Mouse (Mus musculus) heart, adult 2 months (tissue): ENCODE data around the gene Dglucy. TPM values are rescaled to one million over a fixed set of nuclear protein-coding genes. Genes with fewer than 3 reads are reported as not detected.

ENCODE experiments used
- DNase-seq, 2 experiments: peaks; one replicate each; pipeline ENCODE4 v3.0.0; 2021
- H3K27ac ChIP-seq: fragments of 200-600 bp; 2 replicates; pipeline ENCODE4 v1.8.1; 2022
- H3K27me3 ChIP-seq: fragments of 200-500 bp; 2 replicates; pipeline ENCODE4 v1.6.1; 2012; ENCODE audit warnings: mild to moderate bottlenecking, low read length, inconsistent platforms, mixed read lengths; ENCODE audit not compliant: control insufficient read depth, insufficient read depth
- H3K36me3 ChIP-seq: fragments of 200-500 bp; 2 replicates; pipeline ENCODE4 v1.6.1; 2012; ENCODE audit warnings: low read length, inconsistent platforms; ENCODE audit not compliant: control insufficient read depth, insufficient read depth
- H3K4me1 ChIP-seq: fragments of 200-500 bp; 2 replicates; pipeline ENCODE4 v1.6.1; 2011; ENCODE audit warnings: low read length; ENCODE audit not compliant: control insufficient read depth, insufficient read depth
- H3K4me3 ChIP-seq: fragments of 200-600 bp; 2 replicates; pipeline ENCODE4 v1.8.1; 2022
- H3K79me2 ChIP-seq: fragments of 200-500 bp; replicated peaks from 2 replicates; pipeline ENCODE4 v1.6.1; 2012; ENCODE audit warnings: mild to moderate bottlenecking, inconsistent platforms, low read length, moderate library complexity, mixed read lengths; ENCODE audit not compliant: control insufficient read depth, insufficient read depth
- H3K9ac ChIP-seq: fragments of 200-500 bp; 2 replicates; pipeline ENCODE4 v1.6.1; 2012; ENCODE audit warnings: low read depth, mild to moderate bottlenecking, control low read depth, inconsistent platforms, low read length, mixed read lengths
- CTCF ChIP-seq: fragments of 200-600 bp; IDR thresholded peaks from 2 replicates; pipeline ENCODE4 v1.8.1; 2022; ENCODE audit warnings: antibody characterized with exemption, mild to moderate bottlenecking, moderate library complexity
- EP300 ChIP-seq: fragments of 200-500 bp; IDR thresholded peaks from 2 replicates; pipeline ENCODE4 v1.6.1; 2011; ENCODE audit warnings: low read depth, low read length, control low read depth; ENCODE audit not compliant: insufficient read depth
- POLR2A ChIP-seq: fragments of 200-500 bp; IDR thresholded peaks from 2 replicates; pipeline ENCODE4 v1.6.1; 2011; ENCODE audit warnings: mild to moderate bottlenecking, low read depth, low read length, control low read depth; ENCODE audit not compliant: insufficient read depth
- whole genome bisulfite sequencing: fragments of 180-500 bp; shearing (Covaris S2); methylation state at CpG from one replicate; pipeline ENCODE4 v1.1.7; 2018; 5-methylcytosine and 5-hydroxymethylcytosine counted together
- intact Hi-C: fragments of 180-260 bp; cut with DNase I; formaldehyde crosslinking; loops from one replicate; pipeline ENCODE4 v1.15.1; 2025
- polyA plus RNA-seq: library from polyadenylated mRNA; depleted of rRNA; stranded (reverse); fragments of >200 nt; gene quantifications from 2 replicates; pipeline ENCODE4 v1.2.3, GENCODE M21; 2012
- total RNA-seq, 2 experiments: library from RNA; stranded (reverse); gene quantifications; 2 replicates each; pipeline ENCODE4 v1.2.3; 2021

Gene Dglucy
- total and polyA plus RNA-seq, 3 experiments, result 36.8 to 64.0 (median 60.9) TPM

DNA sequence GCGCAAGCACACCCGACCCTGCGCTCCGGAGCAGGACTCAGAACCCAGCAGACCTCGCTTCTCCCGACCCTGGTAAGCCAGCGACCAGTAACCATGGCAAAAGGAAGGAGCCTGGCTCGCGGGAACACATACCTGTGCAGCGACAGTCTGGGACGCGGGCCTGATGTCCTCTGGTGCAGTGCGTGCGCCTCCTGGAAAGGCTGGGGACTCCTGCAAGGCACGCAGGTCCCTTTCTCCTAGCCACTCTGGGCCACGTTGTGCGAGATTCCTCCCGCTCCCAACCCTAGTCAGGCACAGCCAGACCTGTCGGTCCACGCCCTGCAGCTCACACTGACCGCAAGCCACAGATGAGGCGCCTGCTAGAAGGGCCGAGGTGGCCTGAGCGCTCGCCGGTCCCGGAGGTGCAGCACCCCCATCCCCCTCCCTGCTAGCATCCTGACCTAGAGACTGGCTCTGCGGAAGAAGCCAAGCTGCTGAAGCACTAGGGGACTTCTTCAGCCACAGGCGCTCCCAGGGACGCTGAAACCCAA lies 120.3 kb downstream of the Dglucy start:
- peak in 1 of 2 experiments; percentile 11 for DNase-seq
- Histone ChIP-seq H3K4me1 (no peaks in the 10 kb centered on the region; the same call in 1 of the 2 replicates), H3K36me3 (no peaks in the 10 kb centered on the region), H3K9ac (no peak overlapping the region), H3K27me3 (peaks cover 7% of the 10 kb centered on the region), H3K27ac (no peak overlapping the region), H3K79me2 (no peaks in the 10 kb centered on the region), H3K4me3 (no peak overlapping the region)
- 3% methylated on average over 30 of the region's 30 CpGs for WGBS
- TF ChIP-seq CTCF, result no peak
- TF ChIP-seq POLR2A, result no peak
- TF ChIP-seq EP300, result no peak
- intact Hi-C loops, result no loop called here

DNA sequence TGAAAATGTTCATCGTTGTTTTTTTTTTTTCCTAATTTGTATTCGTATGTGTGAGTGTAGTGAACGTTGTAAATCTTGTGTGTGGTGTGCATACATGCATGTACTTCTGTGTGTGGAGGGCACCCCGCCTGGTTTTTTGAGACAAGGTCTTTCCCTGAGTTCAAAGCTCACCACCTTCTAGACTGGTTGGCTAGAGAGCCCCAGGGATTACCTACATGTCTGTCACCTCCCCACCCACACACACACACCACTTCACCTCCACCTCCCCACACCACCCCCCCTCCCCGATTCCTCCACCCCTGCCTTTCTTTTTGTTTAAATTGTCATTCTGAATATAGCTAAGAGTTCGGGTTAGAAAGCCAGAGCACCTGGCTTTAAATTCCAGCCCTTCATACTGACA lies 122.0 kb downstream of the Dglucy start:
- H3K27me3 ChIP-seq, result peaks cover 7% of the 10 kb centered on the region
- H3K27ac ChIP-seq, result no peak overlapping the region

DNA sequence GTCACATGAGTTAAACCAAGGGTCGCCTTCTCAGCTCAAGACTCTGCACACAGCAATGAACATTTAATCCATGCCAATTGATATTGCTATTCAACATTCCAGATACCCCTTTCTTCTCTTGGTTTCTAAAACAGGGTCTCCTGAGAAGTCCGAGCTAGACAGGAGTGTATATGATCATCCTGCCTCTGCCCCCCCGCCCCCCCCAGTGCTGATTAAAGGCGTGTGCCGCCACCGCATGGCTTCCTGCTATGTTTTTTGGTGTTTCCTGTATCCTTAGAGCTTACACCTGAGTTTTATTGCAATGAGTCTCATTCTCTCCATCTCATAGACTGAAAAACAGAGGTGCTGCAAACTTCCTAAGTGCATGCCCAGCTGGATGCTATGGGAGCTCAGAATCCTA lies 122.5 kb downstream of the Dglucy start:
- Histone ChIP-seq H3K9ac (no peak overlapping the region), H3K4me3 (no peak overlapping the region), H3K79me2 (no peaks in the 10 kb centered on the region), H3K27ac (no peak overlapping the region), H3K4me1 (no peaks in the 10 kb centered on the region; the same call in 1 of the 2 replicates), H3K36me3 (no peaks in the 10 kb centered on the region), H3K27me3 (peaks cover 7% of the 10 kb centered on the region)
- TF ChIP-seq EP300, result no peak
- TF ChIP-seq CTCF, result no peak
- TF ChIP-seq POLR2A, result no peak
- 49% methylated on average over 6 of the region's 6 CpGs for WGBS
- DNase-seq, result no peak
- intact Hi-C loops, result no loop called here

More for the DNA sequence above, 122.0 kb downstream of the Dglucy start:
- Histone ChIP-seq H3K36me3 (no peaks in the 10 kb centered on the region), H3K79me2 (no peaks in the 10 kb centered on the region), H3K4me3 (no peak overlapping the region), H3K4me1 (no peaks in the 10 kb centered on the region; the same call in 1 of the 2 replicates), H3K9ac (no peak overlapping the region)
- no peak for TF ChIP-seq EP300
- TF ChIP-seq POLR2A, result no peak
- no peak for TF ChIP-seq CTCF
- no peak for DNase-seq
- intact Hi-C loops, result no loop called here
- WGBS, result 78% methylated on average over 6 of the region's 6 CpGs

DNA sequence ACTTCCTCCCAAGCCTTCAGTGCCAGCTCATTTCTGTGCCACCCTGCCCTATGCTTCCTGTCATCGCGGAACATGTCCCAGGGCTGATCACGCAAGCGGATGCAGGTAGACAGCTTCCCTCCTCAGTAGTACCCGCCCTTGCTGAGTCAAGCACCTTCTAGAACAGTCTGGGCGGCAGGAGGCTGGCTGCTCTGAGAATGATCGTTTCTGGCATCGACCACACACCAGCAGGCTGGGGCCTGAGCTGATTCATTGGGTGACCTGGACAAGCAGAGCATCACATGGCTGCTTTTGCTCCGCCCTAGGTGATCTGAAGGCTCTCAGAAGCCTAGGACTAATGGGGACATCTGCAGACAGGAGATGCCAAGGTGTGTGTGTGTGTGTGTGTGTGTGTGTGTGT lies 124.9 kb downstream of the Dglucy start:
- no peak overlapping the region for H3K9ac ChIP-seq
- no peaks in the 10 kb centered on the region for H3K79me2 ChIP-seq
- TF ChIP-seq CTCF (no peak), EP300 (no peak), POLR2A (no peak)
- H3K27me3 ChIP-seq, result peaks cover 7% of the 10 kb centered on the region
- no peaks in the 10 kb centered on the region for H3K36me3 ChIP-seq
- no peaks in the 10 kb centered on the region; the same call in 1 of the 2 replicates for H3K4me1 ChIP-seq
- 86% methylated on average over 9 of the region's 9 CpGs for WGBS
- intact Hi-C loops, result no loop called here
- H3K4me3 ChIP-seq, result no peak overlapping the region
- peak in 1 of 2 experiments; percentile 20 for DNase-seq
- no peak overlapping the region for H3K27ac ChIP-seq

DNA sequence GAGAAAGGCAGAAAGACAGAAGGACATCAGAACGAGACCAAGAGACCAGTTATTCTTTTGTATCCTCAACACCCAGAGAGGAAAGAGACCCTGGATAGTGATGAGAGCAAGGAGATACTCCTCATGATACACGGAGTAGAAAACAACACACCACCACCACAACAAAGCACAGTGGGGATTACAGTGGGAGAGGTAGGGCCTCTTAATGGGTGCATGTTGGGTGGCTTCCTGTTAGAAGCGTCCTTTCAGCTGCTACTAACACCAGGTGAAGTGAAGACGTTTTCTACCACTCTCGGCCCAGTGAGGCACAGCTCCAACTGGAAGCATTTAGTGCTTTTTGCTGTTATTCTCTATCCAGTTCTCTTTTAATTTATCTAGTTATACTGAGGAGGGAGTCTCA lies 128.0 kb downstream of the Dglucy start:
- H3K36me3 ChIP-seq, result no peaks in the 10 kb centered on the region
- no peak for TF ChIP-seq EP300
- no peak for TF ChIP-seq CTCF
- TF ChIP-seq POLR2A, result no peak
- DNase-seq, result no peak
- no peaks in the 10 kb centered on the region for H3K27me3 ChIP-seq
- no peaks in the 10 kb centered on the region for H3K79me2 ChIP-seq
- H3K27ac ChIP-seq, result no peak overlapping the region
- H3K9ac ChIP-seq, result no peak overlapping the region
- no peaks in the 10 kb centered on the region for H3K4me1 ChIP-seq
- intact Hi-C loops, result no loop called here
- WGBS, result 85% methylated on average over 5 of the region's 5 CpGs
- H3K4me3 ChIP-seq, result no peak overlapping the region

DNA sequence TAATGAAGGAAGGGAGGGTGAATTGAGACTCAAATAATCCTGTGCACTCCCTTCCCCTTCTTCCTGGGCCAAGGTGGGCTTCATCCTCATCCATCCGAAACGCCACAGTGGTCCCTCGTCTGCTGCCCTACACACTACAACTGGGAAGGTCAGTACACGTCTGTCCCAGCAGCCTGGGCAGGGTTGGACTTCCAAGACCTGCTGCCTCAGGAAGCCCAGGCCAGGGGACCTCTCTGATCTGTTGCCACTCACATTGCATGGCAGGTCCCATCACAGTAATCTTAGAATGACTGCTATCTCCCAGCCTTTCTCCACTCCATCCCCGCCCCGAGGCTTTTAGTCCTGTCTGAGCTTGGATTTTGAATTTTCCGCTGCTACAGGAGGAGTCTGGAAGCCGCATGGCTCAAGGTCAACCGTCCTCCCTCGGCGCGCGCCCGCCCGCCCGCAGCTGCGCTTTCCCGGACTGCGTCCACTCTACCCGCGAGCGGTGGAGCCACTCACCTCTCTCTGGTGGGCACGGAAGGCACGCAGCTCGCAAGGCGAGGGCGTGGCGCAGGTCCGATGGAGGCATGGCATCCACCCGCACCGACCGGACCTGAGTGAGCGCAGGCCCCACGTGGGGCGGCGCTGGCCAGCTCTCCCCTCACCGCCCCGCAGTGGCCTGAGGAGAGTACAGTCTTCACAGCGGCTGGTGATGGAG lies 128.9 kb downstream of the Dglucy start, which contains the start of gene Gpr68:
Gene Gpr68 (minus strand): TSS at position 601 of the 700 bp plus-strand sequence.
- Histone ChIP-seq H3K27me3 (no peaks in the 10 kb centered on the region), H3K27ac (no peak within 1 kb of the TSS), H3K4me3 (peak within 1 kb of the TSS; percentile 39), H3K79me2 (no peaks in the 10 kb centered on the region), H3K9ac (peak within 1 kb of the TSS; percentile 64; the same call in 1 of the 2 replicates), H3K36me3 (no peaks in the 10 kb centered on the region), H3K4me1 (no peaks in the 10 kb centered on the region)
- intact Hi-C loops, result no loop called here
- DNase-seq, result peak in 1 of 2 experiments; percentile 30
- TF ChIP-seq POLR2A (no peak), CTCF (no peak), EP300 (no peak)
- 5% methylated on average over 39 of the region's 39 CpGs for WGBS
